Mouse (Mus musculus): ENCODE measurements around the gene Fabp7.

DNA sequence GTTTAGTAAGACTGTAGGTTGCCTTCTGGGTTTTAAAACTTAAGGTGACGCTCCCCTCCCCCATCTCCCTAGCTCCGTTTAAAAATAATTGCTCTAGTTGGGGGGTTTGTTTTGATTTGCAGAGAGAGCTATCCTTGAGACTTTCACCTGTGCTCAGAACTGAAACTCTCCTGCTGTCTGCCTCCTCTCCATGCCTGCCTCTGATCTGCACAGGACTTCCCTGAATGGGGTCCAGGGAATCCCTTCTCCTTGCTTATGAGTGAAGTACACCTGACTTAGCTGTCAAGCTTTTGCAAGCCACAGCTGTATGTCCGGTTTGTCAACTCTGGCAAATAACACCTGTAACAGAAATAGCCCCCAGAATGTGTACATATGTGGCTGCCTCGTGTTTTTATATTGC lies 10.9 kb downstream of the Fabp7 start:
- TF ChIP-seq POLR2A (IDR thresholded peaks at IDR 0.05; ENCODE audit: low read depth, low read length) (no peak), CTCF (IDR thresholded peaks at IDR 0.05; ENCODE audit: borderline replicate concordance, insufficient read depth, low read length) (no peak)

Measured in embryonic fibroblast, embryonic 13.5 days (primary cell).